Mouse (Mus musculus): ENCODE results near the gene Tyw5.

Gene Tyw5

GRCm38 (mm10) chr1:57386519-57386918 lies 20.4 kb downstream of the Tyw5 start:
- DNase-seq: no peak

- DNase-seq: peak; percentile 90 to 95
Measured at GRCm38 (mm10) chr1:57377376-57378341, 29.2 kb downstream of the Tyw5 start, which contains the start of gene 1700066M21Rik. 1700066M21Rik (plus strand) TSS chr1:57377620.

- DNase-seq: no peak
Measured at GRCm38 (mm10) chr1:57376806-57377205, 30.1 kb downstream of the Tyw5 start.

GRCm38 (mm10) chr1:57375276-57375675 lies 31.6 kb downstream of the Tyw5 start:
- no peak for DNase-seq

GRCm38 (mm10) chr1:57370451-57370850 lies 36.5 kb downstream of the Tyw5 start:
- DNase-seq: no peak

- DNase-seq: no peak
Measured at GRCm38 (mm10) chr1:57369111-57369510, 37.8 kb downstream of the Tyw5 start.

GRCm38 (mm10) chr1:57367446-57367845 lies 39.5 kb downstream of the Tyw5 start:
- DNase-seq: no peak

- DNase-seq: no peak
Measured at GRCm38 (mm10) chr1:57358546-57358945, 48.4 kb downstream of the Tyw5 start.

- DNase-seq: no peak
Measured at GRCm38 (mm10) chr1:57351941-57352340, 55.0 kb downstream of the Tyw5 start.

GRCm38 (mm10) chr1:57347487-57347886 lies 59.4 kb downstream of the Tyw5 start:
- DNase-seq: no peak

GRCm38 (mm10) chr1:57341197-57341596 lies 65.7 kb downstream of the Tyw5 start:
- DNase-seq: no peak

GRCm38 (mm10) chr1:57339156-57339796 lies 67.6 kb downstream of the Tyw5 start:
- no peak for DNase-seq

All from cerebellum, postnatal 36 days (tissue).